Mouse (Mus musculus) heart, adult 2 months (tissue): ENCODE results near the gene Ppil6.

Experiments
- CTCF ChIP-seq: fragments of 200-600 bp; IDR thresholded peaks from 2 replicates; pipeline ENCODE4 v1.8.1; 2022; ENCODE audit warnings: antibody characterized with exemption, mild to moderate bottlenecking, moderate library complexity
- EP300 ChIP-seq: fragments of 200-500 bp; IDR thresholded peaks from 2 replicates; pipeline ENCODE4 v1.6.1; 2011; ENCODE audit warnings: low read depth, low read length, control low read depth; ENCODE audit not compliant: insufficient read depth
- POLR2A ChIP-seq: fragments of 200-500 bp; IDR thresholded peaks from 2 replicates; pipeline ENCODE4 v1.6.1; 2011; ENCODE audit warnings: mild to moderate bottlenecking, low read depth, low read length, control low read depth; ENCODE audit not compliant: insufficient read depth

DNA sequence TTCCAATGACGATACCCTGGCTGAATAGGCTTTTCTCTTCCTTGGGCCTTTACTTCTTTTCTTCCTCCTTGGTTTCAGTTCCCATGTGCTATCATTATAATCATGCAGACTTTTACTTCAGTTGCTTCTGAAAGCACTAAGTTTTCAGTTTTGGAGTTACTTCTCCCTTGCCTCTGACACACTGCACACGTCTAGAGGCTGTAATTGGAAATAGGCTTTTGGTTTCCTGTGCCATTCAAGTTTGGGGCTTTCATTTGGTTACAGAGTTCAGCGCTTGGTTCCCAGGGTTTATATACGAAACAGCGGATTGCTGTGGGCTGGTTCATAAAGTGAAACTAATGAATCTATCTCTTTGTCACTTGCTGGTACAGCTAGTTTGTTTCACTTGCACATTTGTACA lies 39.7 kb downstream of the Ppil6 start:
- TF ChIP-seq POLR2A (no peak), CTCF (no peak), EP300 (no peak)
